Mouse (Mus musculus): ENCODE measurements around the gene 4933428G20Rik.

The 4933428G20Rik gene

DNA sequence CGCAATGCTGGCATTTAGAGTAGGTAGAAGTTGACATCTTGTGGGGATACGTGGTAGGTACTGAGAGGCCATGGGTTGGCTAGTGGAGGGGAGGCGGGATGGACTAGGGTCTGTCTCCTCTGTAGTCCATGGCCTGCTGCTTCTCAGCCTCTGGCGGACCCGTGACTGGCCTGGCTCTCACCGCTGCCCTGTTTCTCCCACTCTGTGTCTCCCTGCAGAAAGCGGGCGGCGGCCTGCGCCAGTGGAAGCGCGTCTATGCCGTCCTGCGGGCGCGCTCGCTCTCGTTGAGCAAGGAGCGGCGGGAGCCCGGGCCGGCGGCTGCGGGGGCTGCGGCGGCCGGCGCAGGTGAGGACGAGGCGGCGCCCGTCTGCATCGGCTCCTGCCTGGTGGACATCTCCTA is 37.0 kb downstream of the 4933428G20Rik start:
- in situ Hi-C loops (cut with MboI, MseI): no loop called here

DNA sequence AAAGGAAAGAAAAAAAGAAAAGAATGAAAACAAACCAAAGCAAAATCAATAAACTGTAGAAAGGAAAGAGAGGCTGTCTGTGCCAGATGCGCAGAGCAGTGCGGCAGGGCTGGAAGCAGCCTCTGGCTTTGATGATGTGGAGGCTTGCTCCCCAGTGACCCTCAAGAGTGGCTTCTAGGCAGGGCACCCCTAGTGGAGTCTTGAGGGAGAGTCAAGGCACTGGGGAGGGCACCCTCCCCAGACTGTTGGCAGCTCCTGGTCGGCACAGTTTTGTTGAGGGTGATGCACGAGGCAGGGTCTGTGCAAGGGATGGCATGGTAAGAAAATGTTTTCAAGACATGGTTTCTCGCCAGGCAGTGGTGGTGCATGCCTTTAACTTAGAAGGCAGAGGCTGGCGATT is 37.6 kb downstream of the 4933428G20Rik start:
- in situ Hi-C loops (cut with MboI, MseI): no loop called here

GRCm38 (mm10) chr11:97461307-97461820 is 38.8 kb downstream of the 4933428G20Rik start:
- in situ Hi-C loops (cut with MboI, MseI): no loop called here

GRCm38 (mm10) chr11:97457120-97457519 is 43.0 kb downstream of the 4933428G20Rik start:
- in situ Hi-C loops (cut with MboI, MseI): no loop called here

DNA sequence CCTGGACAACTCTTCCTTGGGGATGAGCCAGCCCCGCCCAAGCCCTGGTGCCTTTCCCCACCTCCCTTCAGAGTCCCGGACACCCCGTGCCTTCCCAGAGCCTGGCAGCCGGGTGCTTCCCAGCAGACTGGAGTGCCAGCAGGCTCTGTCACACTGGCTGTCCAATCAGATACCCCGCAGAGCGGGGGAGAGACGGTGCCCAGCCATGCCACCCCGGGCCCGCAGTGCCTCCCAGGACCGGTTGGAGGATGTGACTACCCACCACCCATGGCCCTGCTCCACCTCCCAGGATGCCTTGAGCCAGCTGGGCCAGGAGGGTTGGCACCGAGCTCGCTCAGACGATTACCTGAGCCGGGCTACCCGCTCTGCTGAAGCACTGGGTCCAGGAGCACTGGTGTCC is 48.5 kb downstream of the 4933428G20Rik start:
- in situ Hi-C loops (cut with MboI, MseI): no loop called here

DNA sequence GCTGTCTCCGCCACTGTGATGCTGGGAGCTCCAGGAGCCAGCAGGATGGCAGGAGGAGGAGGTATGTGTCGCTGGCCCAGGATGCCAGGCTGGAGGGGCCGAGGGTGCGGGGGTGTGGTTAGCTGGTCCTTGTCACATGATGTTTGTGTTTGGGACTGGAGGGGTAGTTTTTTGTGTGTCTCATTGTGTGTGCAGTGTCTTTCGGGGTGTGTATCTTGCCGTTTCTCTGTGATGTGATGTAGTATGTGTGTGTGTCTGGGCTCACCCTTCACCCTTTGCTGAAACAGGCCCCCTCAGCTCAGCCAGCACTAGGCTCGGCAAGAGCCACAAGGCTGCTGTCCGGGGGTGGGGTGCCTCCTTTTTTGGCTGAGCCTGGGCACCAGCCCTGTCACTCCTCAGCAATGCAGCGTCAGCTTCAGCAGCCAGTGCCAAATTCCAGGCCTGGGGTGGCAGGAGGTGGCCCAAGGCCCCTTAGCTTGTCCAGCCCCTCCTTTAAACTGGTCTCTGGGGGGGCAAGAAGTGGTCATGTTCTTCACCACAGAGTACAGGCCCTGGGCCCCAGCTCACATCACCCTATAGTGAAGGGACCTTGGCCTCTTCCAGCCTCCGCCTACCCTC is 49.7 kb downstream of the 4933428G20Rik start:
- in situ Hi-C loops (cut with MboI, MseI): no loop called here

GRCm38 (mm10) chr11:97449601-97450293 is 50.4 kb downstream of the 4933428G20Rik start:
- in situ Hi-C loops (cut with MboI, MseI): no loop called here

DNA sequence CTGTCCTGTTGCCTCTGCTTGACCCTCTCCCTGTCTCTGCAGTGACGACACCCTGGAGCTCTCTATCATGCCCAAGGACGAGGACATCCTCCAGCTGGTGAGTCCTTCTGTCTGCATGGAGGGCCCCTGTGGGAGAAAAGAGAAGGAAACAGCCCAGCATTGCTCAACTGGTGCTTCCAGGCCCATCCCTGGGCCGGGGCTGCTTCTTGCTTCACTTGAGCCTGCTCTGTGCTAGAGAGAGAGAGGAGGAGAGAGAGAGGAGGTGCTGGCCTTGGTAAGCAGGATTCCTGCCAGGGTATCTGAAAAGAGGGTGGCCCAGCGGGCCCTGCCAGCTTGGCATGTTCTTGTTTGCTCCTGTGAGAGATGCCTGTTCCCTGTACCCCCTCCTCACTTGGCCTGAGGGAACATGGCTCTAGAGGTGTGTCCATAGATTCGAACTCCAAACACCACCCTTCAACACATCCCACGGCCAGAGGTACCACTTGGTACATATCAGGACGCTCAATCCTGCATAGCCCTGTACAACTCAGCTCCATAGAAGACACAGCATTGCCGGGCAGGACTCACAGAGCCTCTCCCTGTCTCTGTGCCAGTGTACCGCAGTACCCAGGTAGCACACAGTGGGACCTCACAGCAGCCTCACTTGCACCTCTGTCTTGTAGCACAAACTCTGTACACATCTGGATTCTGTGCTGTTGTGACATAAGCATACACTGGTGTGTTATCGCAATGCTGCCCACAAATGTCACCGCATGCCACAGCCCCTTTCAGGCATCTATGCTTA is 51.3 kb downstream of the 4933428G20Rik start:
- in situ Hi-C loops (cut with MboI, MseI): no loop called here

DNA sequence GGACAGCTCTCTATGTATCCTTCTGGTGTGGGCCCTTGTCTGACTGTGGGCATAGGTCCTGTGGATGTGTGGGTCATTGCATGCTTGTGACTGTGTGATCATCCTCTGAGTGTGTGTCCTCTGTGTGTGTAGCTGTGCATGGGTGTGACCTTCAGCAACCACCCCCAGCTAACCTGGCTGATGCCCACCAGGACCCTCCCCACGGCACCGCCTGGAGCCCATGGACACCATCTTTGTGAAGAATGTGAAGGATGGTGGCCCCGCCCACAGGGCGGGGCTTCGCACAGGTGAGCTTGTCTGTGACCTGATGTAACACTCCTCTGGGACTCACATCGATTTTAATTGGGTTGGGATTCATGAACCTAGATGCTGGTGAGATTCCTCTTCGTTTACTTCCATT is 52.2 kb downstream of the 4933428G20Rik start:
- in situ Hi-C loops (cut with MboI, MseI): no loop called here

GRCm38 (mm10) chr11:97445999-97446511 is 54.1 kb downstream of the 4933428G20Rik start:
- in situ Hi-C loops (cut with MboI, MseI): no loop called here

DNA sequence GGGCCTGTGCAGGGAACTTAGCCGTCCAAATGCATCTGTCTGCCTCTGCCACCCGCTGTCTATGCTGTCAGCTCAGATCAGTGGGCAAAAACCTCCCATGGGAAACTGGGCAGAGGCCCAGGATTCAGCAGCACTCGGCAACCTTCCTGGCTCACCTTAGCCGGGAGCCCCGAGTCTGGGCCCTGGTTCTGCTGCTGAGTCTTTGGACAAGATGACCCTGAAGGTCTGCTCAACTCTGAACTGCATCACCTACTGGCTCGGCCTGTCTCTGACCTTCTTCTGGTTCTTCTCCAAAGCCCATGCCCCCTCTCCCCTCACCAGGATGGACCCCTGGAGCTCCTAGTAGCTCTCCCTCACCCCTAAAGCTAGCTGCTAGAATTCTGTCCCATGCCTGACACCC is 54.5 kb downstream of the 4933428G20Rik start:
- in situ Hi-C loops (cut with MboI, MseI): no loop called here

GRCm38 (mm10) chr11:97442891-97443675 is 57.1 kb downstream of the 4933428G20Rik start:
- in situ Hi-C loops (cut with MboI, MseI): no loop called here

DNA sequence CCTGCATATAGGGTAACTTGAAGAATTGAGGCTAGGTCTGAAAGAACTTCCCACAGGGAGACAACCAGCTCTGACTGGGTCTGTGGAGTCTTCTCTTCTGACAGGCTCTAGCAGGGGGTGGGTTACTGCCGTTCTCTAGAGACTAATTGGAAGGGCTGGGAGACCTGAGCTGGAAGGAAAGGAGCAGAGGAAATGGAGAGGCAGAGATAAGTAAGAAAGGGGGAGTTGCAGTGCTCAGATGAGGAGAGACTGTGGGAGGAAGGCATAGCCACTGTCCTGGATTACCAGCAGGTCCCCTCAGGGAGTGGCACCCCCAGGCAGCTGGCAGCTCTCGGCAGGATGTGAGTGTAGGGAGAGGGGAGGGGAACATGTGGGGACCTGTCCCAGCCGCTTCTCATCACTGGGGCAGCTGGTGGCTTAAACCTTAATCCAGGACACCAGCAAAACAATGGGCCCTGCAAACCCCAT is 58.4 kb downstream of the 4933428G20Rik start:
- in situ Hi-C loops (cut with MboI, MseI): no loop called here

- in situ Hi-C loops (cut with MboI, MseI): no loop called here
Measured at GRCm38 (mm10) chr11:97441036-97441657, 59.0 kb downstream of the 4933428G20Rik start.

All from regulatory T cell (primary cell).